Mouse (Mus musculus): ENCODE measurements at regions not wholly inside any gene's neighbourhood (a gene's known extent, or its start where the extent isn't known, plus 50 kb on each side); places are given as distances from the start of the nearest gene placed in this dataset.

GRCm38 (mm10) chr1:193787417-193787816 lies 417.3 kb upstream of the Camk1g start:
- ATAC-seq (ENCODE audit: insufficient number of reproducible peaks, insufficient read depth, low FRiP score, low TSS enrichment): no peak
- no peaks in the 10 kb centered on the region; the same call in 1 of the 2 replicates for H3K4me1 ChIP-seq
- H3K4me3 ChIP-seq: no peak overlapping the region
- no peaks in the 10 kb centered on the region for H3K9me3 ChIP-seq
- no peak overlapping the region for H3K27ac ChIP-seq
- H3K9ac ChIP-seq: no peak overlapping the region
- H3K4me2 ChIP-seq (replicated peaks): no peak overlapping the region
- 42% methylated on average over 1 of the region's 1 CpGs for WGBS
- H3K27me3 ChIP-seq: no peaks in the 10 kb centered on the region
- no peaks in the 10 kb centered on the region for H3K36me3 ChIP-seq

GRCm38 (mm10) chr1:193784966-193785365 lies 414.9 kb upstream of the Camk1g start:
- Histone ChIP-seq H3K4me2 (replicated peaks) (no peak overlapping the region), H3K27ac (no peak overlapping the region), H3K4me3 (no peak overlapping the region), H3K4me1 (no peaks in the 10 kb centered on the region; the same call in 1 of the 2 replicates), H3K9me3 (no peaks in the 10 kb centered on the region), H3K36me3 (no peaks in the 10 kb centered on the region), H3K9ac (no peak overlapping the region), H3K27me3 (no peaks in the 10 kb centered on the region)
- ATAC-seq (ENCODE audit: insufficient number of reproducible peaks, insufficient read depth, low FRiP score, low TSS enrichment): no peak
- WGBS: 72% methylated on average over 1 of the region's 1 CpGs

GRCm38 (mm10) chr1:193784526-193784925 lies 414.4 kb upstream of the Camk1g start:
- H3K4me2 ChIP-seq (replicated peaks): no peak overlapping the region
- 75% methylated on average over 2 of the region's 2 CpGs for WGBS
- no peak overlapping the region for H3K4me3 ChIP-seq
- no peak overlapping the region for H3K27ac ChIP-seq
- H3K27me3 ChIP-seq: no peaks in the 10 kb centered on the region
- H3K36me3 ChIP-seq: no peaks in the 10 kb centered on the region
- H3K4me1 ChIP-seq: no peaks in the 10 kb centered on the region; the same call in 1 of the 2 replicates
- H3K9ac ChIP-seq: no peak overlapping the region
- no peaks in the 10 kb centered on the region for H3K9me3 ChIP-seq
- no peak for ATAC-seq (ENCODE audit: insufficient number of reproducible peaks, insufficient read depth, low FRiP score, low TSS enrichment)

GRCm38 (mm10) chr1:193778181-193778580 lies 408.1 kb upstream of the Camk1g start:
- H3K4me2 ChIP-seq (replicated peaks): no peak overlapping the region
- H3K9ac ChIP-seq: no peak overlapping the region
- no peaks in the 10 kb centered on the region for H3K36me3 ChIP-seq
- H3K4me3 ChIP-seq: no peak overlapping the region
- no peak overlapping the region for H3K27ac ChIP-seq
- WGBS: 43% methylated on average over 1 of the region's 1 CpGs
- ATAC-seq (ENCODE audit: insufficient number of reproducible peaks, insufficient read depth, low FRiP score, low TSS enrichment): no peak
- H3K4me1 ChIP-seq: no peaks in the 10 kb centered on the region
- H3K27me3 ChIP-seq: no peaks in the 10 kb centered on the region
- no peaks in the 10 kb centered on the region for H3K9me3 ChIP-seq

GRCm38 (mm10) chr1:193769546-193769945 lies 399.4 kb upstream of the Camk1g start:
- ATAC-seq (ENCODE audit: insufficient number of reproducible peaks, insufficient read depth, low FRiP score, low TSS enrichment): no peak
- Histone ChIP-seq H3K27ac (no peak overlapping the region), H3K4me2 (replicated peaks) (no peak overlapping the region), H3K27me3 (no peaks in the 10 kb centered on the region), H3K4me1 (no peaks in the 10 kb centered on the region), H3K36me3 (no peaks in the 10 kb centered on the region), H3K9ac (no peak overlapping the region), H3K4me3 (no peak overlapping the region), H3K9me3 (no peaks in the 10 kb centered on the region)
- WGBS: 84% methylated on average over 4 of the region's 4 CpGs

- no peak overlapping the region for H3K4me2 ChIP-seq (replicated peaks)
- no peaks in the 10 kb centered on the region for H3K9me3 ChIP-seq
- H3K9ac ChIP-seq: no peak overlapping the region
- H3K4me3 ChIP-seq: no peak overlapping the region
- H3K27ac ChIP-seq: no peak overlapping the region
- no peaks in the 10 kb centered on the region for H3K36me3 ChIP-seq
- no peaks in the 10 kb centered on the region for H3K27me3 ChIP-seq
- ATAC-seq (ENCODE audit: insufficient number of reproducible peaks, insufficient read depth, low FRiP score, low TSS enrichment): no peak
- no peaks in the 10 kb centered on the region for H3K4me1 ChIP-seq
Observed at GRCm38 (mm10) chr1:193764103-193764502, 394.0 kb upstream of the Camk1g start.

GRCm38 (mm10) chr1:193751819-193752251 lies 381.7 kb upstream of the Camk1g start:
- H3K27me3 ChIP-seq: no peaks in the 10 kb centered on the region
- H3K4me1 ChIP-seq: no peaks in the 10 kb centered on the region
- H3K27ac ChIP-seq: 0 out of 2 replicates have a peak overlapping the region, but pooled peaks have one; percentile 12
- no peak for ATAC-seq (ENCODE audit: insufficient number of reproducible peaks, insufficient read depth, low FRiP score, low TSS enrichment)
- H3K36me3 ChIP-seq: no peaks in the 10 kb centered on the region
- no peak overlapping the region for H3K4me3 ChIP-seq
- H3K9ac ChIP-seq: no peak overlapping the region
- H3K9me3 ChIP-seq: no peaks in the 10 kb centered on the region
- no peak overlapping the region for H3K4me2 ChIP-seq (replicated peaks)
- WGBS: 40% methylated on average over 4 of the region's 4 CpGs

- Histone ChIP-seq H3K36me3 (no peaks in the 10 kb centered on the region), H3K4me3 (no peak overlapping the region), H3K4me2 (replicated peaks) (no peak overlapping the region), H3K9me3 (no peaks in the 10 kb centered on the region), H3K27ac (no peak overlapping the region), H3K27me3 (no peaks in the 10 kb centered on the region), H3K4me1 (no peaks in the 10 kb centered on the region), H3K9ac (no peak overlapping the region)
- 64% methylated on average over 4 of the region's 4 CpGs for WGBS
- ATAC-seq (ENCODE audit: insufficient number of reproducible peaks, insufficient read depth, low FRiP score, low TSS enrichment): no peak
Observed at GRCm38 (mm10) chr1:193750929-193751328, 380.8 kb upstream of the Camk1g start.

- no peak overlapping the region for H3K4me3 ChIP-seq
- no peak overlapping the region for H3K9ac ChIP-seq
- 67% methylated on average over 6 of the region's 6 CpGs for WGBS
- H3K9me3 ChIP-seq: no peaks in the 10 kb centered on the region
- no peak overlapping the region for H3K4me2 ChIP-seq (replicated peaks)
- ATAC-seq (ENCODE audit: insufficient number of reproducible peaks, insufficient read depth, low FRiP score, low TSS enrichment): no peak
- H3K27ac ChIP-seq: no peak overlapping the region
- H3K4me1 ChIP-seq: no peaks in the 10 kb centered on the region
- no peaks in the 10 kb centered on the region for H3K36me3 ChIP-seq
- no peaks in the 10 kb centered on the region for H3K27me3 ChIP-seq
Observed at GRCm38 (mm10) chr1:193747426-193747960, 377.4 kb upstream of the Camk1g start.

- no peak overlapping the region for H3K9ac ChIP-seq
- 91% methylated on average over 2 of the region's 2 CpGs for WGBS
- ATAC-seq (ENCODE audit: insufficient number of reproducible peaks, insufficient read depth, low FRiP score, low TSS enrichment): no peak
- no peaks in the 10 kb centered on the region for H3K4me1 ChIP-seq
- no peaks in the 10 kb centered on the region for H3K27me3 ChIP-seq
- no peak overlapping the region for H3K4me3 ChIP-seq
- H3K9me3 ChIP-seq: no peaks in the 10 kb centered on the region
- H3K36me3 ChIP-seq: no peaks in the 10 kb centered on the region
- H3K27ac ChIP-seq: no peak overlapping the region
- no peak overlapping the region for H3K4me2 ChIP-seq (replicated peaks)
Observed at GRCm38 (mm10) chr1:193742688-193743087, 372.6 kb upstream of the Camk1g start.

- no peak overlapping the region for H3K9ac ChIP-seq
- H3K27me3 ChIP-seq: no peaks in the 10 kb centered on the region
- H3K4me1 ChIP-seq: no peaks in the 10 kb centered on the region
- H3K4me3 ChIP-seq: no peak overlapping the region
- H3K9me3 ChIP-seq: no peaks in the 10 kb centered on the region
- ATAC-seq (ENCODE audit: insufficient number of reproducible peaks, insufficient read depth, low FRiP score, low TSS enrichment): no peak
- H3K36me3 ChIP-seq: no peaks in the 10 kb centered on the region
- 47% methylated on average over 5 of the region's 6 CpGs for WGBS
- no peak overlapping the region for H3K4me2 ChIP-seq (replicated peaks)
- H3K27ac ChIP-seq: no peak overlapping the region
Observed at GRCm38 (mm10) chr1:193738821-193739220, 368.7 kb upstream of the Camk1g start.

GRCm38 (mm10) chr1:193735949-193736518 lies 365.9 kb upstream of the Camk1g start:
- no peaks in the 10 kb centered on the region for H3K4me1 ChIP-seq
- no peak overlapping the region for H3K4me3 ChIP-seq
- ATAC-seq (ENCODE audit: insufficient number of reproducible peaks, insufficient read depth, low FRiP score, low TSS enrichment): no peak
- no peak overlapping the region for H3K27ac ChIP-seq
- H3K9me3 ChIP-seq: no peaks in the 10 kb centered on the region
- no peak overlapping the region for H3K9ac ChIP-seq
- WGBS: 87% methylated on average over 1 of the region's 1 CpGs
- H3K27me3 ChIP-seq: no peaks in the 10 kb centered on the region
- no peak overlapping the region for H3K4me2 ChIP-seq (replicated peaks)
- no peaks in the 10 kb centered on the region for H3K36me3 ChIP-seq

All from embryonic facial prominence, embryonic 12.5 days (tissue).